Mouse (Mus musculus): Measurements from ENCODE around the gene Nfib.

GRCm38 (mm10) chr4:82359110-82359509 lies 346.4 kb downstream of the Nfib start:
- no peak for TF ChIP-seq CTCF (IDR thresholded peaks at IDR 0.05)
- no peak for TF ChIP-seq POLR2A (IDR thresholded peaks at IDR 0.05; ENCODE audit: insufficient read depth, low read depth, low read length)
- TF ChIP-seq EP300 (IDR thresholded peaks at IDR 0.05; ENCODE audit: insufficient read depth, low read depth, low read length): no peak

All from heart, adult 2 months (tissue).